In genomic region chr9:108107867-108108266, GRCm38 (mm10) we compare ENCODE assay signal across 17 mouse cellular contexts. TPM values are rescaled to one million over a fixed set of nuclear protein-coding genes. Genes with fewer than 3 reads are reported as not detected.
"Had no signal": no experiment of that assay in that cellular context is flagged by ENCODE, and none has a peak within 500 bp of the region (broad histone marks: within the 10 kb centered on the region; RNA-seq: fewer than 3 reads in every experiment).

No protein-coding gene starts in this region.

- H3K4me3 ChIP-seq: left cerebral cortex, adult 2 months; limb, embryonic 15.5 days; liver, embryonic 15.5 days; midbrain, embryonic 15.5 days; neural tube, embryonic 12.5 days had no signal

- H3K27ac ChIP-seq: kidney, postnatal 0 days; left cerebral cortex, adult 2 months; limb, embryonic 15.5 days; liver, embryonic 15.5 days; midbrain, embryonic 15.5 days; neural tube, embryonic 12.5 days had no signal

- H3K9me3 ChIP-seq: limb, embryonic 15.5 days; liver, embryonic 15.5 days; midbrain, embryonic 15.5 days; neural tube, embryonic 12.5 days had no signal

- H3K9ac ChIP-seq: limb, embryonic 15.5 days; liver, embryonic 15.5 days; lung, embryonic 14.5 days; midbrain, embryonic 15.5 days; neural tube, embryonic 12.5 days had no signal

- H3K4me2 ChIP-seq: limb, embryonic 15.5 days; lung, embryonic 14.5 days; midbrain, embryonic 11.5 days; midbrain, embryonic 15.5 days; neural tube, embryonic 12.5 days had no signal

- DNase-seq: kidney, adult 11 months; kidney, adult 9 months; kidney, postnatal 36 days; lung, embryonic 14.5 days; lung, postnatal 10 days; lung, postnatal 4 days; right cerebral cortex, postnatal 4 days; spleen, adult 18-20 months; thymus, adult 18-20 months; thymus, postnatal 14 days had no signal

- H3K36me3 ChIP-seq: limb, embryonic 15.5 days; liver, embryonic 15.5 days had no signal

- ATAC-seq: midbrain, embryonic 15.5 days had no signal

- H3K27me3 ChIP-seq: limb, embryonic 15.5 days; midbrain, embryonic 15.5 days had no signal

RNA-seq across cellular contexts. Expression of gene Mst1, which starts 27.6 kb away (rescaled TPM):
- polyA plus RNA-seq: midbrain, embryonic 15.5 days had no signal
